Mouse (Mus musculus): ENCODE data around the gene Gm11563.
"Not testable (repeated sequence)": the region's sequence is repeated elsewhere in the genome, so short reads cannot be mapped to it uniquely, and the experiment has no call there.

Gm11563 gene

DNA sequence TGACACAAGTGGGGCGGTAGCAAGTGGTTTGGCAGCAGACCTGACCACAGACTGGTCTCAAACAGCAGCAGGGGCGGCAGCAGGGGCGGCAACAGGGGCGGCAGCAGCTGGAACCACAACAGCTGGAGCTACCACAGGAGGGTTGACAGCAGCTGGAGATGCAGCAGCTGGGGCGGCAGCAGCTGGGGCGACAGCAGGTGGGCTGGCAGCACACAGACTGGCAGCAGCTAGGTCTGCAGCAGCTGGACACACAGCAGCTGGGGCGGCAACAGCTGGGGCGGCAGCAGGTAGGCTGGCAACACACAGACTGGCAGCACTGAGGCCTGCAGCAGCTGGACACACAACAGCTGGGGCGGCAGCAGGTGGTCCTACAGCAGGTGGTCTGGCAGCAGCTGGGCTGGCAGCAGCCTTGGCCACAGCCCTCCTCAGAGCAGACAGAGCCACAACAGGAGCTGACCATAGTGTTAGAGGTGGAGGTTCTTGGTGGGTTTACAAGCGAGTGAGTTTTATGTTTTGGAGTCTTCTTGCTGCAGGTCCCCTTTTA, at the start of gene Gm11563:
Gene Gm11563, minus strand, starts transcription at position 494 of the 544 bp plus-strand sequence.
- not testable (repeated sequence) for DNase-seq (ENCODE audit: low spot score in 2 of 2)

DNA sequence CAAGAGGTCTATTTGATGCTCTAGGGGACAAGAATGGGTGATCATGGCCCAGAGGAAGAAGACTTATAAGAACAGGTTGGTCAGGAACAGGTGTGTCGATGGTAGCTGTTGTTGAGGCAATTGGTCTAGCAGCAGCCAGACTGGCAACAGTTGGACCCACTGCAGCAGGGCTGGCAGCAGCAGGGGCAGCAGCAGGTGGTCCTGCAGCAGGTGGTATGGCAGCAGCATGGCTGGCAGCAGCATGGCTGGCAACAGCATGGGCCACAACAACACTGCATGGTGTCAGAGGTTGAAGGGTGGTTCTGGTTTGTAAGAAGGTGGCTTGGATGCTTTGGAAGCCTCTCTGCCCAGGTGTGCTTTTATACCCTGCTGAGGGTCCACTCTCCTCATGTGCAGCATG, 31.7 kb upstream of the Gm11563 start, which contains the start of gene Gm14190:
Gene Gm14190, minus strand, starts transcription at position 278 of the 400 bp plus-strand sequence.
- DNase-seq (ENCODE audit: low spot score in 2 of 2) = no peak

DNA sequence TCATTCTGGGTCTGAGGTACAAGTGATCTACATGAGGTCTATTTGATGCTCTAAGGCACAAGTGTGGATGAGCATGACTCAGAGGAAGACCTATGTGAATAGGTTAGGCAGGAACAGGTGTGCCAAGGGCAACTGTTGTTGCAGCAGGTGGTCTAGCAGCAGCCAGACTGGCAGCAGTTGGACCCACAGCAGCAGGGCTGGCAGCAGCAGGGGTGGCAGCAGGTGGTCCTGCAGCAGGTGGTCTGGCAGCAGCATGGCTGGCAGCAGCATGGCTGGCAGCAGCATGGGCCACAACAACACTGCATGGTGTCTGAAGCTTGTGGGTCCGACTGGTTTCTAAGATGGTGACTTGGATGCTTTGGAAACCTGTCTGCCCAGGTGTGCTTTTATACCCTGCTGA, 26.5 kb upstream of the Gm11563 start:
- not testable (repeated sequence) for DNase-seq (ENCODE audit: low spot score in 2 of 2)

DNA sequence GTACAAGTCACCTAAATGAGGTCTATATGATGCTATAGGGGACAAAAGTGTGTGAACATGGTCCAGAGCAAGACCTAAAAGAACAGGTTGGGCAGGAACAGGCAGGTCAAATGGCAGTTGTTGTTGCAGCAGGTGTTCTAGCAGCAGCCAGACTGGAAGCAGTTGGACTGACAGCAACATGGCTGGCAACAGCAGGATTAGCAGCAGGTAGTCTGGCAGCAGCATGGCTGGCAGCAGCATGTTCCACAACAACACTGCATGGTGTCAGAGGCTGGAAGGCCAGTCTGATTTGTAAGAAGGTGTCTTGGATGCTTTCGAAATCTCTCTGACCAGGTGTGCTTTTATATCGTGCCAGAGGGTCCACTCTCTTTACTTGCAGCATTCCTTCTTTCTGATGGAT, 24.7 kb upstream of the Gm11563 start:
- DNase-seq (ENCODE audit: low spot score in 2 of 2) = no peak

DNA sequence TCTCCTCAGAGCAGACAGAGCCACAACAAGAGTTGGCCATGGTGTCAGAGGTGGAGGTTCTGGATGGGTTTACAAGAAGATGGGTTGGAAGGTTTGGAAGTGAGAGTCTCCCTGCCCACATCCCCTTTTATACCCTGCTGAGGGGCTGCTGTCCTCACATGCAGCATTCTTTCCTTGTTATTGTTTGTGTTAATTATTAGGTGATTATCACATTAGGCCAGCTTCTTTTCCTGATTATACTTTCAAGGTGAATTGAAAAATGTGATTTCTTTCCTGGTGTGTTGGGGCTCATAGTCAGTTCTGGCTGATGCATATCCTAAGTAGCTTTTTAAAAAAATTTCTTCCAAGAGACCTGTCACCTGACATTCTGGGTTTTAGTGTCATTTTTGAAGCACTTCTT, 7.1 kb upstream of the Gm11563 start, which contains the start of gene Krtap4-6:
Gene Krtap4-6, minus strand, starts transcription at position 101 of the 400 bp plus-strand sequence.
- no peak for DNase-seq (ENCODE audit: low spot score in 2 of 2)

DNA sequence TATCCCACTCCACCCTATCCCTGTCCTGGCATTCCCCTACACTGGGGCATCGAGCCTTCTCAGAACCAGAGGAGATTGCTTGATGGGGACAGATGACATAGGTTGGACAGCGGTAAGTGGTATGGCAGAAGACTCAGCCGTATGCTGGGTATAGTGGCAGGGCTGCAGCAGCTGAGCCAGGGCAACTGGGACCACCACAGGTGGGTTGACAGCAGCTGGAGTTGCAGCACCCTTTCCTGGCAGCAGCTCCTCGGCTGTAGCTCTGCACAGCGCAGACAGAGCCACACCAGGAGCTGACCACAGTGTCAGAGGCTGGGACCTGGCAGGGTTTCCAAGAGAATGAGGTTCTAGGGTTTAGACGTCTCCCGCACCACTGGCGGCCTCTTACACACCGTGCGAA, 4.0 kb upstream of the Gm11563 start:
- DNase-seq (ENCODE audit: low spot score in 2 of 2) = no peak

DNA sequence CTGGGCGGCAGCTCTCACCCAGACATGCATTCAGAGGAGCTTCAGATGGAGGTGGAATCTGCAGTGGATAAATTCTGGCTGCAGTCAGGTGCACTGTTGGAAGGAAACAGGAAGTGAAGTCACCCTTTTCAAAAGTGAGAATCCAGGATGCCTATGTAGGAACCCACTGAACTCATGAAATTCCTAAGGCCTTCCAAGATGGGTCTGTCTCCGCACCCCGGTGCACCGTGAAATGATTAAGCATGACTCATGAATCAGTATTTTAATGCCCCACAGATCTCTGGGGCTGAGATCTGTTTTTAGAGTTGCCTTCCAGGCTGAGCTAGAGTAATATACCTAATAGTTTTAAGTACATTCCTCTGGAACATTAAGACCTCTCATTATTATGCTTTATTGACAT, 496 bp upstream of the Gm11563 start:
- no peak for DNase-seq (ENCODE audit: low spot score in 2 of 2)

DNA sequence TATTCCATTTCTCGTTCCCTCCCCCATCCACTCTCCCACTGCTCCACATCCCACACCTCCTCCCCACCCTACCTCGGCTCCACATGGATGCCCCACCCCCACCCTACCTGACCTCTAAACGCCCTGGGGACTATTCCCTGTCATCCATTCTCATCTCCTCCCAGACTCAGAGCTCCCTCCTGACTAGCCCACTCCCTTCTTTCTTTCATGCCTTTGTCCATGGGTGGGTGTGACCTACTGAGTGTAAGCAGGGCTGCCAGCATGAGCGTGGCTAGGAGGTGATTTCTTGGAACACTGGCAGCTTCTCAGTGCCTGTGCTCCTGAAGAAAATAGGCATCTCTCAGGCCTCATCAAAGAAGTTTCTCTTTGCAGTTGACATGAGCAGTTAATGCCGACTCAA, 1.7 kb downstream of the Gm11563 start:
- no peak for DNase-seq (ENCODE audit: low spot score in 2 of 2)

DNA sequence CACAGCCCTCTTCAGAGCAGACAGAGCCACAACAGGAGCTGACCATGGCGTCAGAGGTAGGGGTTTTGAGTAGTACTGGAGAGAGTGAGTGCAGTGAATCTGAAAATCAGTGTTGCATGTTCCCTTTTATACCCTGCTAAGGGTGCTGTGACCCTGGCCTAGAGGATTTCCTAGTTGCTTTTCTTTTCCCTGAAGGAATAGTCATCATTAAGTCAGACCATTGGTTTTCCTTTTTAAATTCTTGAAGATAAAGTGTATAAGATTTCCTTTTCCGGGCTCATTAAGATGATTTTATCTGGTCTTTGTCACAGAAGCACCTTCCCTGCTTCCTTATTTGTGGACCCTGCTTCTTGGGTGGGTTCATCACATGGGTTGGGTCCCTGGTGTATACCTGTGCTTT, 8.6 kb downstream of the Gm11563 start, which contains the start of gene Gm11555:
Gene Gm11555, minus strand, starts transcription at position 101 of the 400 bp plus-strand sequence.
- DNase-seq (ENCODE audit: low spot score in 2 of 2) = no peak

DNA sequence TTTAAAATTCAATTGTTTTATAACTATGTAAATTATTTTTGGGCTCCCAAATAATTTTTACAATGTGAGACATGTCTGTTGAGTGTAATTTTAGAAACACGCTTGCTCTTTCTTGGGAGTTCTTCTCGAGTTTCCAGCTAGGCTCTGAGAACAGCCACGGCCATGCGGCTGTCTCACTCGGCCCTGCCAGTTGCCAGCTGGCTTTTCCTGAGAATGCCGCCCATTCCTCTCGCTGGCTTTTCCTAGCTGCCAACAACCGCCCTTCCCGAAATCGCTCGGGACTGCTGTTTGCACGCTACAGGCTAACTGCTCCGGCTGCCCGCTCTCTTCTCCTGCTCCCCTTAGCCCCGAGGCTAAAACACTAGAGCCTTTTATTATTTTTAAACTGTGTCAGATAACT, 12.3 kb downstream of the Gm11563 start:
- DNase-seq (ENCODE audit: low spot score in 2 of 2) = no peak

DNA sequence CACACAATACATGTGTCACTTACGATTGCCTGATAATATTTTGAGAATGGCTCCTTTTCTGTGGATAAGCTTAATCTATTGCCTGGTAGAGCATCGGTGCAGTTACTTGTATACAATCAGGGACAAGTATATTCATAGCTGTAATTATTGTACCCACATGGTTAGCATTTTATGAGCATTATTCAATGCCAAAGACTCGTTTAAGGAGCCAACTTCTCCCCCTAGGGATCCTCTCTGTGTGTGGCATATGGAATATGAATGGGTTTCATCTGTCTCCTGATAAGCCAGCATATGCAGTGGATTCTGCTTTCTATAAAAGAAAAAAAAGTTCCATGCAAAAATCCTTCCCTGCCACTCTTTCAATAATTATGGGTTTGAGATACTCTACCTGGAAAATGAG, 14.4 kb downstream of the Gm11563 start:
- no peak for DNase-seq (ENCODE audit: low spot score in 2 of 2)

DNA sequence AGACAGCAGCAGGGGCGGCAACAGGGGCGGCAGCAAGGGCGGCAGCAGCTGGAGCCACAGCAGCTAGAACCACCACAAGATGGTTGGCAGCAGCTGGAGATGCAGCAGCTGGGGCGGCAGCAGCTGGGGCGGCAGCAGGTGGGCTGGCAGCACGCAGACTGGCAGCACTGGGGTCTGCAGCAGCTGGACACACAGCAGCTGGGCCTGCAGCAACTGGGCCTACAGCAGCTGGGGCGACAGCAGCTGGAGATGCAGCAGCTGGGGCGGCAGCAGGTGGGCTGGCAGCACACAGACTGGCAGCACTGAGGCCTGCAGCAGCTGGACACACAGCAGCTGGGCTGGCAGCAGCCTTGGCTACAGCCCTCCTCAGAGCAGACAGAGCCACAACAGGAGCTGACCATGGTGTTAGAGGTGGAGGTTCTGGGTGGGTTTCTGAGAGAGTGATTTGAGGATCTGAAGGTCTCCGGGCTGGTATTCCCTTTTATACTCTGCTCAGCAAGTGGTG, 15.1 kb downstream of the Gm11563 start, which contains the start of gene Krtap4-7:
Gene Krtap4-7, minus strand, starts transcription at position 455 of the 505 bp plus-strand sequence.
- DNase-seq (ENCODE audit: low spot score in 2 of 2) = not testable (repeated sequence)

DNA sequence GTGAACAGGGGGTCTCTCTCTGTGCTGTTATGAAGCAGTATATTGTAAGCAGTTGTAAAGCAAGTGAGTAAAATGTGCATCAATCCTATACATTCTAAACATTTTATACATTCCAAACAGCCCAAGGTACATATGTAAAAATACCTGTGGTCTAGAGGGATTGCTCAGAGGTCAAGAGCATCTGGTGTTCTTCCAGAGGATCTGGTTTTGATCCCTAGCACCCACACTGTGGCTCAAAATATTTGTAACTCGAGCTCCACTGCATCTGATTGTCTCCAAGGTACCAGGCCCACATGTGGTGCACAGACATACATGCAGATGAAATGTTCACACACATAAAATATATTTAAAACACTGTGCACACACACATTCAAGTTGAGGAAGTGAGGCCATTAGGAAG, 17.8 kb downstream of the Gm11563 start:
- DNase-seq (ENCODE audit: low spot score in 2 of 2) = no peak

DNA sequence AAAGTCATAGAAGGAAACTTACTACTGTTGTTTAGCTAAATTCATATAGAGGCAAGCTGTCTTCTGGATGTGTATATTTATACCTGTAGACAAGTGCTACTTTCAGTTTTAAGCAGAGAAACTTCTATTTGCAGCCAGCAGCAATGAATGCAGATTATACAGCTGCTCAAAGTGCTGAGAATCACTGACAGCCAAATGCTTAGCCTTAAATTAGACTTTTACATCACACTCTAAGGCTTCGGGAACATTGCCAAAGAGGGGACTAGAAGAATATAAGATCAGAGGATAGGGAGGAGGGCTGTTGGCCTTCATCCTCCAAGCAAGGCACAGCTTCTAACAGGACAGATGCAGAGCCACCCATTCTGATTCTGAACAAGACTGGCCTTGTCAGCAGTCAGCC, 21.7 kb downstream of the Gm11563 start:
- no peak for DNase-seq (ENCODE audit: low spot score in 2 of 2)

DNA sequence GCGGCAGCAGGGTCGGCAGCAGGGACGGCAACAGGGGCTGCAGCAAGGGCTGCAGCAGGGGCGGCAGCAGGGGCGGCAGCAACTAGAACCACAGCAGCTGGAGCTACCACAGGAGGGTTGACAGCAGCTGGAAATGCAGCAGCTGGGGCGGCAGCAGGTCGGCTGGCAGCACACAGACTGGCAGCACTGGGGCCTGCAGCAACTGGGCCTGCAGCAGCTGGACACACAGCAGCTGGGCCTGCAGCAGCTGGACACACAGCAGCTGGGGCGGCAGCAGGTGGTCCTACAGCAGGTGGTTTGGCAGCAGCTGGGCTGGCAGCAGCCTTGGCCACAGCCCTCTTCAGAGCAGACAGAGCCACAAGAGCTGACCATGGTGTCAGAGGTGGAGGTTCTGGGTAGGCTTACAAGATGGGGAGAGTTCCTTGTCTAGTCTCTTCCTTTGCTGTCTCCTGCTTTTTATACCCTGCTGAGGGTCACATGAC, 24.1 kb downstream of the Gm11563 start, which contains the start of gene Krtap4-2:
Gene Krtap4-2, minus strand, starts transcription at position 432 of the 482 bp plus-strand sequence.
- DNase-seq (ENCODE audit: low spot score in 2 of 2) = no peak

DNA sequence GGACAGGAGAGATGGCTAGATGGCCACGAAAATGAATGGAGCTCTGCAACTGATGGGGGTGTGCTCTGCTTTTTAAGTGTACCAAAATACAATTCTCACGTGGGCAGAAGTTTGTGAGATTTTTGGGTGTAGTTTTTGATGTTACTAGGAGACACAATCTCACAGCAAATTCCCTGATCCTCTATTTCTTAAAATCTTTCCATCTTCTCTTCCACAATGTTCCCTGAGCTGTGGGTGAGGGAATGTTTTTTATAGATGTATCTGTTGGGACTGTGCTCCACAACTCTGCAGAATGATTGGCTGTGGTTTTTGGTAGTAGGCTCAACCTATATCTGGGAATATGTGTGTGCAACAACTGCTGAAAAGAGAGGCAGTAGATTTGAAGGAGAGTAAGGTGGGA, 25.5 kb downstream of the Gm11563 start:
- DNase-seq (ENCODE audit: low spot score in 2 of 2) = no peak

DNA sequence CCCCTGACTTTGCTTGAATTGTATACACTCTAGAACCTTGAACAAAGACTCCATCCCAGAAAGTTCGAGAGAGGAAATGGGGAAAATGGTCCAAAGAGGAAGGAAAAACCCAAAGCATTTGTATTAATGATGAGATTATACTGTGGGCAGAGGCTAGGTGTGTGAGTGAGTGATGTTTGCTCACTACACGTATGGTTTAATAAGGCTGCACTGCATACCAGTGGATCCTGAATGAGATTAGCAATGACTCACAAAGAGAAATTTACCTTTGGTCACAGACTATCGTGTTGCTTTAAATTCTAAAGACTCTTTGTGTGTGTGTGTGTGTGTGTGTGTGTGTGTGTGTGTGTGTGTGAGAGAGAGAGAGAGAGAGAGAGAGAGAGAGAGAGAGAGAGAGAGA, 27.9 kb downstream of the Gm11563 start:
- no peak for DNase-seq (ENCODE audit: low spot score in 2 of 2)

DNA sequence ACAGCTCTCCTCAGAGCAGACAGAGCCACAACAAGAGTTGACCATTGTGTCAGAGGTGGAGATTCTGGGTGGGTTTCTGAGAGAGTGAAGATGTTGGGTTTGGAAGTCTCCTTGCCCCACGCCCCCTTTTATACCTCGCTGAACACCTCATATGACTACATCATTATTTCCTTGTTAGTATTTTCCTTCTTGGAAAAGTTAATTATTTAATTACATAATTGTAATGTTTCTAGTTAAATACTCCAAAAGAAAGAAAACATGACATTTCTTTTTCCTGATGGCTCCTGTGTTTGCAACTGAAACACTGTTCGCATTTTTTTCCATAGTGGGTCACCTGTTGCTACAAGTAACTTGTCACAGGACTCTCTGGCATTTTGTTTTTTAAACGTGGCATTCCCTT, 30.6 kb downstream of the Gm11563 start, which contains the start of gene Krtap4-1:
Gene Krtap4-1, minus strand, starts transcription at position 101 of the 400 bp plus-strand sequence.
- DNase-seq (ENCODE audit: low spot score in 2 of 2) = no peak

DNA sequence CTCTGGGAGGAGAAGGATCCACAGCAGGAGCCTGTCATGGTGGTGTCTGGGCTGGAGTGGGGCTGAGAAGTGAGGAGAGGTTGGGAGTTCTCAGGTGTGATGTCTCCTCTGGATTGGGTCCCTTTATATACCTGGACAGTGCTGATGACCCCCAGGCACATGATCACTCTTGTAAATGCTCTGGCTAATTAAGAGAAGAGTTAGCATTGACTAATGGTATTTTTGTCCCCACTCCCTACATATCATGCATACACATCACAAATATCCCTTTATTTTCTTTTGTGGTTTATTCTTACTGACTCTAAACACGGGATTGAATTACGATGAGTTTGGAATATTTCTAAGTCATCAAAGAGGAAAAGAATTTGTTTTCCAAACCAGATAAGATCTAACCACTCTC, 38.4 kb downstream of the Gm11563 start, which contains the start of gene Gm11562:
Gene Gm11562, minus strand, starts transcription at position 101 of the 400 bp plus-strand sequence.
- no peak for DNase-seq (ENCODE audit: low spot score in 2 of 2)

DNA sequence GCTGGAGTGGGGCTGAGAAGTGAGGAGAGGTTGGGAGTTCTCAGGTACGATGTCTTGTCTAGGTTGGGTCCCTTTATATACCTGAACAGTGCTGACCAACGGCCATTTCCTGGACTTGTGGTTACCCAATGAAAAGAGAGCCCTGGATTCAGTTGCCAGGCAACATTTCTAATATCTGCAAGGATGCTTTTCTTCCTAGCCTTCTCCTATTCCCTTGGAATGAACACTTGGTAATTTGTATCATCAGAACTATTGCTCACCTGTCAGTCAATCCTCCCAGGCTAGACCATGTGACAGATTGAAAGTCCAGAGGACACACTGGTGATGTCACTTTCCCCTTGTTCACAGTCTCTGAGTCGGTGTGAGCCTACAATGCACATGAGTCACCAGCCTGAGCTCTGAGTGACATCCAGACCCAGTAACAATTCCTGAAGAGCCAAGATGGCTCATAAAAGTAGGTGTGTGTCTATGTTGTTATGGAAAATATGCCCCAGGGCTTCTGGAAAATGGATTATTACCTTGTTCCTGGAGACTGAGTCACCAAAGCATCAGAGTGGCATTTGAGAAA, 43.9 kb downstream of the Gm11563 start, which contains the start of gene Krtap2-4:
Gene Krtap2-4, minus strand, starts transcription at position 51 of the 568 bp plus-strand sequence.
- no peak for DNase-seq (ENCODE audit: low spot score in 2 of 2)

DNA sequence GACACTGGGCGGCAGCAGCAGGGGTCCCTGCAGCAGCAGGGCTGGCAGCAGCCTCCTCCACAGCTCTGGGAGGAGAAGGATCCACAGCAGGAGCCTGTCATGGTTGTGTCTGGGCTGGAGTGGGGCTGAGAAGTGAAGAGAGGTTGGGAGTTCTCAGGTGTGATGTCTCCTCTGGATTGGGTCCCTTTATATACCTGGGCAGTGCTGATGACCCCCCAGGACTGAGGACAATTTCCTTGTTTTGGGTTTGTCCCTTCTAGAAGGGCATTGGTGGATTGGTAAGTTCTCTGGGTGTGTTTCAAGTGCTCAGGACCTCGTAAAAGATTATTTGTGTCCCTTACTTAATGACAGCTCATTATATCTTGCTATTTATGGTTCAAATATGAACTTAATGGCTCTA, 48.7 kb downstream of the Gm11563 start, which contains the start of gene Gm11937:
Gene Gm11937, minus strand, starts transcription at position 101 of the 400 bp plus-strand sequence.
- not testable (repeated sequence) for DNase-seq (ENCODE audit: low spot score in 2 of 2)

DNA sequence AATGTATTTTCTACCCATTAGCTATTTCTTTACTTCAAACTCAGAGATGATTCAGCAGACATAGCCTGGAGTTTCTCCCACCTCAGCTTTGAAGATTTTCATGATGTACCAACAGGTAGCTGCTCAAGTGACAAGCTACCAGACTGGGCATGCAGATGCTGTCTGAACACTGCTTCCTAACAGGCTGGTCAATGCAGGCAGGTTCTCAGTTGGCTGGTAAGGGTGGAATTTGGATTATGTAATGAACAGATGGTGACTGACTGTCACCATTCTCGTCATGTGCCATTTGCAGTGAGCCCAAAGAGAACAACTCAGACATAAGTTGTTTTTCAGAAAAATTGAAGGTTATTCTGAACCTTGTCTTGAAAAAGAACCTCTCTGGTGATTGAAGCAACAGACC, 49.6 kb downstream of the Gm11563 start:
- no peak for DNase-seq (ENCODE audit: low spot score in 2 of 2)
